Mouse (Mus musculus) hindbrain, postnatal 0 days (tissue): ENCODE data around the gene Akap5. TPM values are rescaled to one million over a fixed set of nuclear protein-coding genes. Genes with fewer than 3 reads are reported as not detected.

ENCODE experiments used
- ATAC-seq: fragments of 200-750 bp; cut with Nextera tagmentation; 2 replicates; pipeline ENCODE4 v1.8.0; 2017; ENCODE audit warnings: mild to moderate bottlenecking, moderate TSS enrichment, moderate library complexity
- DNase-seq: peaks from one replicate; pipeline ENCODE4 v3.0.0-alpha.2; 2015; ENCODE audit warnings: low spot score
- H3K27ac ChIP-seq: fragments of 300-500 bp; sonication (generic); 2 replicates; pipeline ENCODE4 v1.5.1; 2014; ENCODE audit warnings: mild to moderate bottlenecking
- H3K27me3 ChIP-seq: fragments of 300-500 bp; sonication (generic); 2 replicates; pipeline ENCODE4 v1.6.1; 2014; ENCODE audit warnings: low read length, mixed read lengths; ENCODE audit not compliant: insufficient read depth
- H3K36me3 ChIP-seq: fragments of 300-500 bp; sonication (generic); 2 replicates; pipeline ENCODE4 v1.6.1; 2014; ENCODE audit warnings: low read length, mixed read lengths; ENCODE audit not compliant: insufficient read depth
- H3K4me1 ChIP-seq: fragments of 300-500 bp; sonication (generic); 2 replicates; pipeline ENCODE4 v1.6.1; 2014; ENCODE audit warnings: antibody characterized with exemption, low read length, mixed read lengths; ENCODE audit not compliant: insufficient read depth
- H3K4me2 ChIP-seq: fragments of 300-500 bp; sonication (generic); 2 replicates; pipeline ENCODE4 v1.6.1; 2014; ENCODE audit warnings: low read depth, mild to moderate bottlenecking, low read length, moderate library complexity, mixed read lengths
- H3K4me3 ChIP-seq: fragments of 300-500 bp; sonication (generic); 2 replicates; pipeline ENCODE4 v1.5.1; 2014; ENCODE audit warnings: low read length
- H3K9ac ChIP-seq: fragments of 300-500 bp; sonication (generic); replicated peaks from 2 replicates; pipeline ENCODE4 v1.6.1; 2014; ENCODE audit warnings: mild to moderate bottlenecking, low read length, moderate library complexity, mixed read lengths
- H3K9me3 ChIP-seq: fragments of 300-500 bp; sonication (generic); 2 replicates; pipeline ENCODE4 v1.6.1; 2016; ENCODE audit warnings: low read length, mixed read lengths
- CTCF ChIP-seq: IDR thresholded peaks from 2 replicates; pipeline ENCODE4 v1.5.1; 2016; ENCODE audit warnings: antibody characterized with exemption, control low read depth, low read depth
- WGBS: fragments of 180-500 bp; shearing (Covaris S2); extraction: QIAGEN DNeasy Blood & Tissue Kit; methylation state at CpG from one replicate; pipeline ENCODE4 v1.1.7; 2014; 5-methylcytosine and 5-hydroxymethylcytosine counted together
- polyA plus RNA-seq: library from polyadenylated mRNA; unstranded; fragments of >200 nt; fragmentation: Nextera tagmentation; extraction: Ambion mirVana; gene quantifications from 2 replicates; pipeline ENCODE4 v1.2.1, GENCODE M21; 2015
- total RNA-seq: library from RNA; depleted of rRNA; stranded (reverse); fragments of >200 nt; gene quantifications from 2 replicates; pipeline ENCODE4 v1.2.3, GENCODE M21; 2014

The Akap5 gene
- total and polyA plus RNA-seq, 2 experiments from 2014 or later: 12.5 to 13.1 TPM

GRCm38 (mm10) chr12:76308436-76308835 lies 16.3 kb upstream of the Akap5 start:
- no peak for TF ChIP-seq CTCF
- DNase-seq (no peak), ATAC-seq (no peak)
- Histone ChIP-seq H3K36me3 (0 out of 2 replicates have a peak, but pooled peaks cover 10% of the 10 kb centered on the region), H3K4me3 (no peak overlapping the region), H3K4me2 (no peak overlapping the region), H3K27ac (no peak overlapping the region), H3K9ac (no peak overlapping the region), H3K4me1 (no peaks in the 10 kb centered on the region), H3K9me3 (no peaks in the 10 kb centered on the region), H3K27me3 (no peaks in the 10 kb centered on the region)
- 88% methylated on average over 5 of the region's 5 CpGs for WGBS

GRCm38 (mm10) chr12:76310007-76310406 lies 14.7 kb upstream of the Akap5 start:
- no peak overlapping the region for H3K4me3 ChIP-seq
- no peaks in the 10 kb centered on the region for H3K4me1 ChIP-seq
- H3K27me3 ChIP-seq: no peaks in the 10 kb centered on the region
- H3K4me2 ChIP-seq: no peak overlapping the region
- TF ChIP-seq CTCF: no peak
- DNase-seq (no peak), ATAC-seq (no peak)
- WGBS: 92% methylated on average over 6 of the region's 6 CpGs
- no peaks in the 10 kb centered on the region for H3K9me3 ChIP-seq
- peaks cover 16% of the 10 kb centered on the region; the same call in 1 of the 2 replicates for H3K36me3 ChIP-seq
- H3K27ac ChIP-seq: no peak overlapping the region
- H3K9ac ChIP-seq: no peak overlapping the region

- WGBS: 82% methylated on average over 6 of the region's 6 CpGs
- Histone ChIP-seq H3K4me3 (no peak overlapping the region), H3K27me3 (no peaks in the 10 kb centered on the region), H3K36me3 (peaks cover 20% of the 10 kb centered on the region; the same call in 1 of the 2 replicates), H3K9ac (no peak overlapping the region), H3K4me2 (no peak overlapping the region), H3K4me1 (no peaks in the 10 kb centered on the region), H3K27ac (no peak overlapping the region), H3K9me3 (no peaks in the 10 kb centered on the region)
- ATAC-seq (no peak), DNase-seq (no peak)
- no peak for TF ChIP-seq CTCF
These were observed 14.1 kb upstream of the Akap5 start for GRCm38 (mm10) chr12:76310633-76311032.

GRCm38 (mm10) chr12:76311227-76311626 lies 13.5 kb upstream of the Akap5 start:
- no peak for DNase-seq

GRCm38 (mm10) chr12:76311951-76312350 lies 12.7 kb upstream of the Akap5 start:
- 94% methylated on average over 8 of the region's 8 CpGs for WGBS
- no peaks in the 10 kb centered on the region for H3K27me3 ChIP-seq
- ATAC-seq: no peak
- no peaks in the 10 kb centered on the region for H3K4me1 ChIP-seq
- H3K36me3 ChIP-seq: peaks cover 20% of the 10 kb centered on the region; the same call in 1 of the 2 replicates
- H3K9ac ChIP-seq: no peak overlapping the region
- TF ChIP-seq CTCF: no peak
- H3K9me3 ChIP-seq: no peaks in the 10 kb centered on the region
- no peak for DNase-seq
- H3K27ac ChIP-seq: no peak overlapping the region
- no peak overlapping the region for H3K4me2 ChIP-seq
- H3K4me3 ChIP-seq: no peak overlapping the region

More at GRCm38 (mm10) chr12:76311227-76311626, 13.5 kb upstream of the Akap5 start:
- Histone ChIP-seq H3K9me3 (no peaks in the 10 kb centered on the region), H3K4me2 (no peak overlapping the region), H3K4me3 (no peak overlapping the region), H3K4me1 (no peaks in the 10 kb centered on the region), H3K27me3 (no peaks in the 10 kb centered on the region), H3K9ac (no peak overlapping the region), H3K36me3 (peaks cover 20% of the 10 kb centered on the region; the same call in 1 of the 2 replicates), H3K27ac (no peak overlapping the region)
- no peak for TF ChIP-seq CTCF
- 89% methylated on average over 9 of the region's 9 CpGs for WGBS
- ATAC-seq: no peak

GRCm38 (mm10) chr12:76318282-76319212 lies 6.1 kb upstream of the Akap5 start:
- no peak overlapping the region for H3K4me2 ChIP-seq
- DNase-seq: no peak
- H3K9ac ChIP-seq: no peak overlapping the region
- peaks cover 28% of the 10 kb centered on the region; the same call in 1 of the 2 replicates for H3K36me3 ChIP-seq
- H3K4me1 ChIP-seq: no peaks in the 10 kb centered on the region
- 83% methylated on average over 9 of the region's 9 CpGs for WGBS
- no peak overlapping the region for H3K27ac ChIP-seq
- ATAC-seq: peak; percentile 38; the same call in 1 of the 2 replicates
- TF ChIP-seq CTCF: no peak
- H3K9me3 ChIP-seq: no peaks in the 10 kb centered on the region
- no peak overlapping the region for H3K4me3 ChIP-seq
- no peaks in the 10 kb centered on the region for H3K27me3 ChIP-seq
